Comparison of ENCODE assay signal across 8 mouse cellular contexts in genomic region chr13:59735190-59735589, GRCm38 (mm10). TPM values are rescaled to one million over a fixed set of nuclear protein-coding genes. Genes with fewer than 3 reads are reported as not detected.
DNase-seq lines count a peak whose midpoint lies in the region; ATAC-seq and TF ChIP-seq lines count a peak whose summit lies in the region.

No protein-coding gene starts in this region.

- H3K9ac ChIP-seq in kidney, embryonic 16.5 days (replicated peaks; ENCODE audit: low read length), result no peak overlapping the region
- no peak overlapping the region for H3K9ac ChIP-seq in intestine, embryonic 15.5 days
- no peak overlapping the region for H3K9ac ChIP-seq in neural tube, embryonic 15.5 days (replicated peaks)

- no peak for DNase-seq in kidney, adult 2 months
- DNase-seq in layer of hippocampus, adult 8-10 months (ENCODE audit: low spot score in 2 of 2), result no peak
- no peak for DNase-seq in urinary bladder, postnatal 36 days (ENCODE audit: low spot score in 2 of 2)
- no peak for DNase-seq in adrenal gland, adult 18-20 months (ENCODE audit: low spot score in 2 of 2)

- no peak for TF ChIP-seq CTCF in kidney, adult 2 months (conservative IDR thresholded peaks at IDR 0.05; ENCODE audit: insufficient read depth, insufficient read length, low read depth, low read length)

- peak; percentile 67; the same call in 1 of the 2 replicates for ATAC-seq in kidney, embryonic 16.5 days (ENCODE audit: low FRiP score, low TSS enrichment)
- peak; percentile 88 for ATAC-seq in common myeloid progenitor, adult 5-6 weeks (replicated peaks; ENCODE audit: low read depth, poor library complexity, severe bottlenecking)
- ATAC-seq in intestine, embryonic 15.5 days, result peak; percentile 65
- peak; percentile 57; the same call in 1 of the 2 replicates for ATAC-seq in neural tube, embryonic 15.5 days (ENCODE audit: low FRiP score)

- no peaks in the 10 kb centered on the region for H3K9me3 ChIP-seq in kidney, embryonic 16.5 days (ENCODE audit: low read length)
- H3K9me3 ChIP-seq in intestine, embryonic 15.5 days, result no peaks in the 10 kb centered on the region
- H3K9me3 ChIP-seq in neural tube, embryonic 15.5 days (replicated peaks), result no peaks in the 10 kb centered on the region

- H3K4me2 ChIP-seq in kidney, embryonic 16.5 days (replicated peaks; ENCODE audit: low read depth, low read length), result no peak overlapping the region
- no peak overlapping the region for H3K4me2 ChIP-seq in intestine, embryonic 15.5 days (replicated peaks)
- no peak overlapping the region for H3K4me2 ChIP-seq in neural tube, embryonic 15.5 days

- no peak for TF ChIP-seq POLR2A in kidney, adult 2 months (IDR thresholded peaks at IDR 0.05; ENCODE audit: low read depth, low read length)

- WGBS in kidney, embryonic 16.5 days, result 29% methylated on average over 3 of the region's 3 CpGs
- WGBS in kidney, adult 2 months, result 29% methylated on average over 3 of the region's 3 CpGs
- WGBS in intestine, embryonic 15.5 days, result 22% methylated on average over 3 of the region's 3 CpGs
- 40% methylated on average over 3 of the region's 3 CpGs for WGBS in neural tube, embryonic 15.5 days

- no peak overlapping the region for H3K4me3 ChIP-seq in kidney, embryonic 16.5 days (ENCODE audit: low read length)
- H3K4me3 ChIP-seq in kidney, adult 2 months (ENCODE audit: insufficient read depth, low read depth, low read length), result no peak overlapping the region
- H3K4me3 ChIP-seq in intestine, embryonic 15.5 days (replicated peaks), result no peak overlapping the region
- no peak overlapping the region for H3K4me3 ChIP-seq in neural tube, embryonic 15.5 days (replicated peaks)

- no peaks in the 10 kb centered on the region for H3K4me1 ChIP-seq in kidney, embryonic 16.5 days (ENCODE audit: insufficient read depth, low read length)
- no peaks in the 10 kb centered on the region for H3K4me1 ChIP-seq in kidney, adult 2 months (ENCODE audit: control insufficient read depth, insufficient read depth, low read length)
- no peaks in the 10 kb centered on the region for H3K4me1 ChIP-seq in intestine, embryonic 15.5 days (replicated peaks)
- H3K4me1 ChIP-seq in neural tube, embryonic 15.5 days, result no peaks in the 10 kb centered on the region

- H3K27me3 ChIP-seq in kidney, embryonic 16.5 days (ENCODE audit: insufficient read depth, low read length), result no peaks in the 10 kb centered on the region
- H3K27me3 ChIP-seq in kidney, adult 2 months (replicated peaks; ENCODE audit: control insufficient read depth, insufficient read depth, low read length), result no peaks in the 10 kb centered on the region
- 0 out of 2 replicates have a peak, but pooled peaks cover 3% of the 10 kb centered on the region for H3K27me3 ChIP-seq in intestine, embryonic 15.5 days (replicated peaks)
- no peaks in the 10 kb centered on the region for H3K27me3 ChIP-seq in neural tube, embryonic 15.5 days (replicated peaks)

- H3K27ac ChIP-seq in kidney, embryonic 16.5 days (ENCODE audit: low read length), result no peak overlapping the region
- H3K27ac ChIP-seq in kidney, adult 2 months (ENCODE audit: insufficient read depth, low read depth, low read length), result no peak overlapping the region
- no peak overlapping the region for H3K27ac ChIP-seq in intestine, embryonic 15.5 days
- no peak overlapping the region for H3K27ac ChIP-seq in neural tube, embryonic 15.5 days (replicated peaks)

- H3K36me3 ChIP-seq in kidney, embryonic 16.5 days (ENCODE audit: insufficient read depth, low read length), result no peaks in the 10 kb centered on the region
- H3K36me3 ChIP-seq in kidney, adult 2 months (ENCODE audit: control insufficient read depth, insufficient read depth, low read length), result no peaks in the 10 kb centered on the region
- no peaks in the 10 kb centered on the region for H3K36me3 ChIP-seq in intestine, embryonic 15.5 days
- no peaks in the 10 kb centered on the region for H3K36me3 ChIP-seq in neural tube, embryonic 15.5 days

RNA-seq across cellular contexts. Expression of gene Spata31d1d, which starts 3.6 kb away (rescaled TPM):
- polyA plus RNA-seq in kidney, embryonic 16.5 days (2015; fragmentation: Nextera tagmentation; extraction: Ambion mirVana), result not detected in 2 replicates
- 0.05 TPM in 1 of 2 replicates, not detected in the other for polyA plus RNA-seq in kidney, adult 2 months (2012; rRNA removed)
- not detected in 2 replicates for total RNA-seq in common myeloid progenitor, adult 5-6 weeks (2017)
- not detected in 2 replicates for polyA plus RNA-seq in intestine, embryonic 15.5 days (2015; fragmentation: Nextera tagmentation; extraction: Ambion mirVana)
- not detected in 2 replicates for polyA plus RNA-seq in neural tube, embryonic 15.5 days (2015; fragmentation: Nextera tagmentation; extraction: Ambion mirVana)
- total RNA-seq in layer of hippocampus, adult 8-10 months (2022), result not detected
- not detected for total RNA-seq in adrenal gland, adult 18-20 months (2021)

RNA-seq across cellular contexts. Expression of gene 1700014D04Rik, which starts 11.4 kb away (rescaled TPM):
- not detected in 2 replicates for polyA plus RNA-seq in kidney, embryonic 16.5 days (2015; fragmentation: Nextera tagmentation; extraction: Ambion mirVana)
- 0.09 TPM in 1 of 2 replicates, not detected in the other for polyA plus RNA-seq in kidney, adult 2 months (2012; rRNA removed)
- total RNA-seq in common myeloid progenitor, adult 5-6 weeks (2017), result 0.18 TPM in 1 of 2 replicates, not detected in the other
- polyA plus RNA-seq in intestine, embryonic 15.5 days (2015; fragmentation: Nextera tagmentation; extraction: Ambion mirVana), result not detected in 2 replicates
- polyA plus RNA-seq in neural tube, embryonic 15.5 days (2015; fragmentation: Nextera tagmentation; extraction: Ambion mirVana), result 0.14 and 0.22 TPM in 2 replicates
- total RNA-seq in layer of hippocampus, adult 8-10 months (2022), result under 1 TPM; 0.31 to 0.79 (median 0.36) TPM
- not detected for total RNA-seq in adrenal gland, adult 18-20 months (2021)

RNA-seq across cellular contexts. Expression of gene Spata31d1b, which starts 23.1 kb away (rescaled TPM):
- polyA plus RNA-seq in kidney, embryonic 16.5 days (2015; fragmentation: Nextera tagmentation; extraction: Ambion mirVana), result not detected in 2 replicates
- 0.03 TPM in 2 replicates for polyA plus RNA-seq in kidney, adult 2 months (2012; rRNA removed)
- not detected in 2 replicates for total RNA-seq in common myeloid progenitor, adult 5-6 weeks (2017)
- polyA plus RNA-seq in intestine, embryonic 15.5 days (2015; fragmentation: Nextera tagmentation; extraction: Ambion mirVana), result not detected in 2 replicates
- not detected in 2 replicates for polyA plus RNA-seq in neural tube, embryonic 15.5 days (2015; fragmentation: Nextera tagmentation; extraction: Ambion mirVana)
- under 1 TPM in 2 of 4 experiments, not detected in 2; 0.09 to 0.18 TPM for total RNA-seq in layer of hippocampus, adult 8-10 months (2022)
- not detected for total RNA-seq in adrenal gland, adult 18-20 months (2021)

RNA-seq across cellular contexts. Expression of gene Spata31d1a, which starts 25.1 kb away (rescaled TPM):
- not detected in 2 replicates for polyA plus RNA-seq in kidney, embryonic 16.5 days (2015; fragmentation: Nextera tagmentation; extraction: Ambion mirVana)
- not detected in 2 replicates for polyA plus RNA-seq in kidney, adult 2 months (2012; rRNA removed)
- total RNA-seq in common myeloid progenitor, adult 5-6 weeks (2017), result not detected in 2 replicates
- 0.03 TPM in 1 of 2 replicates, not detected in the other for polyA plus RNA-seq in intestine, embryonic 15.5 days (2015; fragmentation: Nextera tagmentation; extraction: Ambion mirVana)
- 0.03 and 0.13 TPM in 2 replicates for polyA plus RNA-seq in neural tube, embryonic 15.5 days (2015; fragmentation: Nextera tagmentation; extraction: Ambion mirVana)
- under 1 TPM; 0.18 to 0.47 (median 0.22) TPM for total RNA-seq in layer of hippocampus, adult 8-10 months (2022)
- not detected for total RNA-seq in adrenal gland, adult 18-20 months (2021)

RNA-seq across cellular contexts. Expression of gene Isca1, which starts 34.4 kb away (rescaled TPM):
- 142 and 150 TPM in 2 replicates for polyA plus RNA-seq in kidney, embryonic 16.5 days (2015; fragmentation: Nextera tagmentation; extraction: Ambion mirVana)
- 164 and 171 TPM in 2 replicates for polyA plus RNA-seq in kidney, adult 2 months (2012; rRNA removed)
- 49.7 and 50.9 TPM in 2 replicates for total RNA-seq in common myeloid progenitor, adult 5-6 weeks (2017)
- 114 and 117 TPM in 2 replicates for polyA plus RNA-seq in intestine, embryonic 15.5 days (2015; fragmentation: Nextera tagmentation; extraction: Ambion mirVana)
- 158 and 171 TPM in 2 replicates for polyA plus RNA-seq in neural tube, embryonic 15.5 days (2015; fragmentation: Nextera tagmentation; extraction: Ambion mirVana)
- 100 to 1,000 TPM; 127 to 147 (median 136) TPM for total RNA-seq in layer of hippocampus, adult 8-10 months (2022)
- total RNA-seq in adrenal gland, adult 18-20 months (2021), result 100 to 1,000 TPM; 105 to 135 TPM
